17 mouse cellular contexts compared by ENCODE assay signal in the genomic region with DNA sequence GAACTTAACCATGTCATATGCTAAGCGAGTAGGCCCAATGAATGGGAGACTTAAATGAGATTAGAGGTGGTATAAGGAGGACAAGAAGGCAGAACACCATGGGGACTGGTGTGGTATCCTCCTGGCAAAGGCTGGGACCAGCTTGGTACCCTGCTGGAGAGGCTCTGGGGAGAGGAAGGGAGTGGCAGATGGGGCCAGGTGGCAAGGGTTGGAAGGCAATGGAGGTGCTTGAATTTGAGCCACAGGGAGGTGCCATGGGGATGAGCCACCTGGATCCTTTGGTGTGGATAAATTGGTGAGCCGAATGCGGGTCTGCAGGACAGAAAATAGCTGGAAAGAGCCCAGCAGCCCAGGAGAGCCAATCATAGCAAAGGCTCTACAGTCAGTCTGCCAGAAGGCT. TPM values are rescaled to one million over a fixed set of nuclear protein-coding genes. Genes with fewer than 3 reads are reported as not detected.
A peak's percentile ranks its signal among the peaks of the same experiment; 100 is the strongest.
DNase-seq lines count a peak whose midpoint lies in the region; ATAC-seq lines count a peak whose summit lies in the region.
"Had no signal": no experiment of that assay in that cellular context is flagged by ENCODE, and none has a peak within 500 bp of the region (broad histone marks: within the 10 kb centered on the region; RNA-seq: fewer than 3 reads in every experiment).

No protein-coding gene starts in this region.

- no peaks in the 10 kb centered on the region for H3K9me3 ChIP-seq in forebrain, embryonic 12.5 days
- H3K9me3 ChIP-seq in forebrain, embryonic 10.5 days: no peaks in the 10 kb centered on the region
- H3K9me3 ChIP-seq in limb, embryonic 11.5 days (ENCODE audit: control insufficient read depth, low read length): no peaks in the 10 kb centered on the region
- no peaks in the 10 kb centered on the region for H3K9me3 ChIP-seq in limb, embryonic 10.5 days (replicated peaks)
- no peaks in the 10 kb centered on the region for H3K9me3 ChIP-seq in forebrain, embryonic 16.5 days (ENCODE audit: control insufficient read depth, low read length)
- H3K9me3 ChIP-seq: liver, embryonic 13.5 days; midbrain, embryonic 10.5 days had no signal

- H3K4me3 ChIP-seq in forebrain, embryonic 12.5 days (replicated peaks): no peak overlapping the region
- H3K4me3 ChIP-seq in forebrain, embryonic 10.5 days: no peak overlapping the region
- no peak overlapping the region for H3K4me3 ChIP-seq in limb, embryonic 11.5 days (ENCODE audit: low read depth, low read length)
- H3K4me3 ChIP-seq in limb, embryonic 10.5 days: no peak overlapping the region
- H3K4me3 ChIP-seq in forebrain, embryonic 16.5 days (replicated peaks; ENCODE audit: low read length): no peak overlapping the region
- H3K4me3 ChIP-seq: liver, embryonic 13.5 days; midbrain, embryonic 10.5 days had no signal

- H3K27me3 ChIP-seq in forebrain, embryonic 12.5 days: no peaks in the 10 kb centered on the region
- H3K27me3 ChIP-seq in forebrain, embryonic 10.5 days (ENCODE audit: poor library complexity, severe bottlenecking): no peaks in the 10 kb centered on the region
- H3K27me3 ChIP-seq in limb, embryonic 11.5 days (ENCODE audit: control insufficient read depth, insufficient read depth, low read length): peaks cover 22% of the 10 kb centered on the region
- peaks cover 67% of the 10 kb centered on the region for H3K27me3 ChIP-seq in limb, embryonic 10.5 days (ENCODE audit: low read depth, poor library complexity, severe bottlenecking)
- H3K27me3 ChIP-seq in forebrain, embryonic 16.5 days (replicated peaks; ENCODE audit: control insufficient read depth, insufficient read depth, low read length): no peaks in the 10 kb centered on the region
- H3K27me3 ChIP-seq: liver, embryonic 13.5 days had no signal

- no peak for DNase-seq in forebrain, embryonic 10.5 days (ENCODE audit: extremely low spot score, low spot score)
- DNase-seq in limb, embryonic 11.5 days (ENCODE audit: low spot score): no peak
- DNase-seq in limb, embryonic 10.5 days (ENCODE audit: low spot score): no peak
- peak; percentile 97 for DNase-seq in cerebellum, adult 8-10 months
- DNase-seq in lung, adult 18-20 months: no peak
- no peak for DNase-seq in heart, postnatal 25 days (ENCODE audit: low spot score)
- DNase-seq: adrenal gland, adult 2 months; liver, embryonic 13.5 days; lung, postnatal 14 days; right cerebral cortex, postnatal 25 days had no signal

- peaks cover 9% of the 10 kb centered on the region; the same call in 1 of the 2 replicates for H3K4me1 ChIP-seq in forebrain, embryonic 12.5 days
- peaks cover 30% of the 10 kb centered on the region for H3K4me1 ChIP-seq in forebrain, embryonic 10.5 days
- H3K4me1 ChIP-seq in limb, embryonic 11.5 days (ENCODE audit: control insufficient read depth, insufficient read depth, low read length): peaks cover 12% of the 10 kb centered on the region
- H3K4me1 ChIP-seq in limb, embryonic 10.5 days: peaks cover 23% of the 10 kb centered on the region
- peaks cover 11% of the 10 kb centered on the region; the same call in 1 of the 2 replicates for H3K4me1 ChIP-seq in forebrain, embryonic 16.5 days (replicated peaks; ENCODE audit: control insufficient read depth, insufficient read depth, low read length)
- H3K4me1 ChIP-seq: liver, embryonic 13.5 days had no signal

- no peak overlapping the region for H3K9ac ChIP-seq in forebrain, embryonic 12.5 days
- H3K9ac ChIP-seq in limb, embryonic 11.5 days (ENCODE audit: low read length): no peak overlapping the region
- no peak overlapping the region for H3K9ac ChIP-seq in forebrain, embryonic 16.5 days (replicated peaks; ENCODE audit: low read depth, low read length)
- H3K9ac ChIP-seq: liver, embryonic 13.5 days had no signal

- no peaks in the 10 kb centered on the region for H3K36me3 ChIP-seq in forebrain, embryonic 12.5 days (replicated peaks)
- no peaks in the 10 kb centered on the region for H3K36me3 ChIP-seq in forebrain, embryonic 10.5 days (replicated peaks)
- H3K36me3 ChIP-seq in limb, embryonic 11.5 days (ENCODE audit: control insufficient read depth, insufficient read depth, low read length): no peaks in the 10 kb centered on the region
- no peaks in the 10 kb centered on the region for H3K36me3 ChIP-seq in limb, embryonic 10.5 days
- H3K36me3 ChIP-seq in forebrain, embryonic 16.5 days (ENCODE audit: control insufficient read depth, insufficient read depth): no peaks in the 10 kb centered on the region
- H3K36me3 ChIP-seq: liver, embryonic 13.5 days; midbrain, embryonic 10.5 days had no signal

- ATAC-seq in forebrain, embryonic 12.5 days (ENCODE audit: low FRiP score): no peak
- ATAC-seq in limb, embryonic 11.5 days (ENCODE audit: insufficient number of reproducible peaks, low FRiP score, low TSS enrichment, low read depth): no peak
- ATAC-seq in forebrain, embryonic 16.5 days: peak; percentile 49

- WGBS in forebrain, embryonic 12.5 days: 72% methylated on average over 3 of the region's 3 CpGs
- WGBS in forebrain, embryonic 10.5 days: 87% methylated on average over 3 of the region's 3 CpGs
- 80% methylated on average over 3 of the region's 3 CpGs for WGBS in limb, embryonic 11.5 days
- WGBS in limb, embryonic 10.5 days: 91% methylated on average over 3 of the region's 3 CpGs
- WGBS in forebrain, embryonic 16.5 days: 55% methylated on average over 3 of the region's 3 CpGs

- intact Hi-C loops in heart, postnatal 25 days (cut with DNase I): loop anchor here (5.0 kb wide), 1 partner anchor 42 kb away; no protein-coding TSS in a partner anchor

- 0 out of 2 replicates have a peak overlapping the region, but pooled peaks have one; percentile 19 for H3K27ac ChIP-seq in forebrain, embryonic 12.5 days
- no peak overlapping the region for H3K27ac ChIP-seq in forebrain, embryonic 10.5 days
- 0 out of 2 replicates have a peak overlapping the region, but pooled peaks have one; percentile 4 for H3K27ac ChIP-seq in limb, embryonic 11.5 days (replicated peaks; ENCODE audit: low read depth, low read length)
- no peak overlapping the region for H3K27ac ChIP-seq in limb, embryonic 10.5 days
- H3K27ac ChIP-seq in forebrain, embryonic 16.5 days (ENCODE audit: low read length): peak overlapping the region; percentile 8; the same call in 1 of the 2 replicates
- H3K27ac ChIP-seq: liver, embryonic 13.5 days had no signal

- no peak overlapping the region for H3K4me2 ChIP-seq in forebrain, embryonic 12.5 days
- no peak overlapping the region for H3K4me2 ChIP-seq in limb, embryonic 11.5 days (ENCODE audit: low read depth, severe bottlenecking)
- H3K4me2 ChIP-seq in forebrain, embryonic 16.5 days (ENCODE audit: low read length): no peak overlapping the region
- H3K4me2 ChIP-seq: heart, embryonic 11.5 days; liver, embryonic 13.5 days had no signal

RNA-seq across cellular contexts. Expression of a gene that starts 8.5 kb away (rescaled TPM):
- polyA plus RNA-seq in forebrain, embryonic 12.5 days (2016; fragmentation: Nextera tagmentation; extraction: Ambion mirVana): not detected in 2 replicates
- polyA plus RNA-seq in forebrain, embryonic 10.5 days (2016; fragmentation: Nextera tagmentation; extraction: Ambion mirVana): not detected in 2 replicates
- not detected in 2 replicates for polyA plus RNA-seq in limb, embryonic 11.5 days (2014; fragmentation: Nextera tagmentation; extraction: Ambion mirVana)
- polyA plus RNA-seq in limb, embryonic 10.5 days (2016; fragmentation: Nextera tagmentation; extraction: Ambion mirVana): not detected in 2 replicates
- not detected in 2 replicates for polyA plus RNA-seq in forebrain, embryonic 16.5 days (2015; fragmentation: Nextera tagmentation; extraction: Ambion mirVana)
- not detected for total RNA-seq in heart, postnatal 25 days (2021)
- total RNA-seq: adrenal gland, adult 2 months; gastrocnemius, postnatal 14 days; heart, postnatal 4 days had no signal
- polyA plus RNA-seq: adrenal gland, adult 2 months; embryonic facial prominence, embryonic 11.5 days; heart, embryonic 11.5 days; liver, embryonic 13.5 days; midbrain, embryonic 10.5 days had no signal

RNA-seq across cellular contexts. Expression of a gene that starts 47.7 kb away (rescaled TPM):
- polyA plus RNA-seq in forebrain, embryonic 12.5 days (2016; fragmentation: Nextera tagmentation; extraction: Ambion mirVana): 18.2 and 20.0 TPM in 2 replicates
- 15.6 and 16.0 TPM in 2 replicates for polyA plus RNA-seq in forebrain, embryonic 10.5 days (2016; fragmentation: Nextera tagmentation; extraction: Ambion mirVana)
- polyA plus RNA-seq in limb, embryonic 11.5 days (2014; fragmentation: Nextera tagmentation; extraction: Ambion mirVana): 15.2 and 16.0 TPM in 2 replicates
- 10.6 and 11.5 TPM in 2 replicates for polyA plus RNA-seq in limb, embryonic 10.5 days (2016; fragmentation: Nextera tagmentation; extraction: Ambion mirVana)
- polyA plus RNA-seq in forebrain, embryonic 16.5 days (2015; fragmentation: Nextera tagmentation; extraction: Ambion mirVana): 30.2 and 34.8 TPM in 2 replicates
- total RNA-seq in heart, postnatal 25 days (2021): 10 to 100 TPM; 24.6 to 28.1 TPM

Comparison
In these comparisons a context has a peak if more than half of its experiments do, and no peak if none do; other contexts are left out.
1. H3K27ac ChIP-seq: peak in forebrain, embryonic 12.5 days (single experiment), limb, embryonic 11.5 days (single experiment) and forebrain, embryonic 16.5 days (single experiment); none in forebrain, embryonic 10.5 days (single experiment) and limb, embryonic 10.5 days (single experiment).